Mouse (Mus musculus) liver, embryonic 11.5 days (tissue): ENCODE data around the gene Mettl9. TPM values are rescaled to one million over a fixed set of nuclear protein-coding genes. Genes with fewer than 3 reads are reported as not detected.

Experiments
- ATAC-seq: fragments of 200-750 bp; cut with Nextera tagmentation; replicated peaks from 2 replicates; pipeline ENCODE4 v1.8.0; 2017; ENCODE audit warnings: moderate number of reproducible peaks, mild to moderate bottlenecking, moderate TSS enrichment, moderate library complexity; ENCODE audit not compliant: low FRiP score
- DNase-seq: peaks from one replicate; pipeline ENCODE4 v3.0.0-alpha.2; 2017; ENCODE audit warnings: low spot score
- H3K27ac ChIP-seq: fragments of 300-500 bp; sonication (generic); 2 replicates; pipeline ENCODE4 v1.5.1; 2014; ENCODE audit warnings: mild to moderate bottlenecking, low read depth, low read length, control low read depth
- H3K27me3 ChIP-seq: fragments of 300-500 bp; sonication (generic); replicated peaks from 2 replicates; pipeline ENCODE4 v1.6.1; 2014; ENCODE audit warnings: low read length, mixed read lengths; ENCODE audit not compliant: control insufficient read depth, insufficient read depth
- H3K36me3 ChIP-seq: fragments of 300-500 bp; sonication (generic); 2 replicates; pipeline ENCODE4 v1.6.1; 2014; ENCODE audit warnings: mild to moderate bottlenecking, low read length, moderate library complexity, mixed read lengths; ENCODE audit not compliant: control insufficient read depth, insufficient read depth
- H3K4me1 ChIP-seq: fragments of 300-500 bp; sonication (generic); replicated peaks from 2 replicates; pipeline ENCODE4 v1.6.1; 2014; ENCODE audit warnings: low read length, mixed read lengths; ENCODE audit not compliant: control insufficient read depth, insufficient read depth
- H3K4me2 ChIP-seq: fragments of 300-500 bp; sonication (generic); 2 replicates; pipeline ENCODE4 v1.6.1; 2014; ENCODE audit warnings: mild to moderate bottlenecking, control low read depth, moderate library complexity
- H3K4me3 ChIP-seq: fragments of 300-500 bp; sonication (generic); 2 replicates; pipeline ENCODE4 v1.5.1; 2014; ENCODE audit warnings: low read depth, low read length, control low read depth
- H3K9ac ChIP-seq: fragments of 300-500 bp; sonication (generic); 2 replicates; pipeline ENCODE4 v1.6.1; 2014; ENCODE audit warnings: low read depth, low read length, control low read depth
- H3K9me3 ChIP-seq: fragments of 300-500 bp; sonication (generic); 2 replicates; pipeline ENCODE4 v1.6.1; 2016; ENCODE audit warnings: low read length, inconsistent platforms, mixed read lengths; ENCODE audit not compliant: control insufficient read depth
- WGBS: fragments of 180-500 bp; shearing (Covaris S2); extraction: QIAGEN DNeasy Blood & Tissue Kit; methylation state at CpG from one replicate; pipeline ENCODE4 v1.1.7; 2014; 5-methylcytosine and 5-hydroxymethylcytosine counted together
- polyA plus RNA-seq: library from polyadenylated mRNA; unstranded; fragments of >200 nt; fragmentation: Nextera tagmentation; extraction: Ambion mirVana; gene quantifications from 2 replicates; pipeline ENCODE4 v1.2.1, GENCODE M21; 2014

Gene Mettl9
- polyA plus RNA-seq, 1 experiment from 2014 or later: 105 TPM

DNA sequence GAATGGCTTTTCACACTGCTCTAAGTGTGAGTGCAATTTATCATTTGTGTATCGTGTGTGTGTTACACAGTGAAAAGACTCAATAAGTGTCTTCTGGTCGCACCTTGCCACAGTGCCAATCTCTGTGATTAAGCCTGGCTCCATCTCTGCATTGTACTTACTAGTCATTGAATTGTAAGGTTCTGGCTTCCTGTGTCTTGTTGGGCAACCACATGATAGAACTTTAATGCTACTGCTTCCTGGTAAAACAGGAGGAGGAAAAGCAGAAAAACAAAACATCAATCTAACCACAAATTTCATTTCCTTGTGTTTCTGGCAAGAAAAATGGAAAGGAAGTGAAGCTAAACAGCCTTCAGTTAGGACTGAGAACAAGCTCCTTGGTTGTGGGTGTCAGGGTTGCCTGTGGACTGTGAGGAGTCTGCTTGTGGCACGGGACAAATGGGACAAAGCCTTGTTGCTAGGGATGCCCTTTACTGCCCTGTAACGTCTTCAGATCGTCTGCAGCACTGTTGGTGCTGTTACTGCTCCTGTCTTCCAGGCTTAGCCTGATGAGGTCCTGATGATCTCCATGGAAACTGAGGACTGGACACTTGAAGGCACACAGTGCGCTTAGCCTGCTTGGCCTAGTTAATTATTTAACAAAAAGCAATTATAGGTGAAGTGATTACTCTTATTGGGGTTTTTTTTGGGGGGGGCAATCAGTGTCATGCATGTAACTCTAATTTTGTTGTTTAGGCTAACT is 25.4 kb downstream of the Mettl9 start:
- no peaks in the 10 kb centered on the region for H3K4me1 ChIP-seq
- no peak overlapping the region for H3K4me3 ChIP-seq
- no peaks in the 10 kb centered on the region for H3K27me3 ChIP-seq
- no peak overlapping the region for H3K4me2 ChIP-seq
- 74% methylated on average over 6 of the region's 6 CpGs for WGBS
- H3K9me3 ChIP-seq: no peaks in the 10 kb centered on the region
- H3K27ac ChIP-seq: no peak overlapping the region
- DNase-seq (no peak), ATAC-seq (no peak)
- H3K9ac ChIP-seq: no peak overlapping the region
- no peaks in the 10 kb centered on the region for H3K36me3 ChIP-seq

DNA sequence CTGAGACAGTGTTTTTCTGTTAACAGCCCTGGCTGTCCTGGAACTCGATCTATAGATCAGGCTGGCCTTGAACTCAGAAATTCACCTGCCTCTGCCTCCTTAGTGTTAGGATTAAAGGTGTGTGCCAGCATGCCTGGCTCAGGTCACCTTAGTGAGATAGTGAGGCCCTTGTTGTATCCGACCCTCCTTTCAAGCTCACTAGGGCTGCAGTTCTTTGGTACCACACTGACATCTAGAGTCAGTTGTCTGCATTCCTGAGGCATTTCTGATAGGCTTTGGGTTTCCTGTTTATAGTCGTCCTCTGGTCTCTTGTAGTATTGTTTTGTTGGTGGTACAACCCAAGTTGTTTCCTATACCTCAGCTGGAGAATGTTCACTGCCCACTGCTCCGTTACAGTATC is 30.1 kb downstream of the Mettl9 start:
- H3K27me3 ChIP-seq: no peaks in the 10 kb centered on the region
- ATAC-seq (no peak; the same call in 1 of the 2 replicates), DNase-seq (no peak)
- no peak overlapping the region for H3K4me3 ChIP-seq
- no peak overlapping the region for H3K4me2 ChIP-seq
- no peak overlapping the region for H3K27ac ChIP-seq
- no peaks in the 10 kb centered on the region for H3K4me1 ChIP-seq
- no peak overlapping the region for H3K9ac ChIP-seq
- no peaks in the 10 kb centered on the region for H3K9me3 ChIP-seq
- no peaks in the 10 kb centered on the region for H3K36me3 ChIP-seq
- 56% methylated on average over 4 of the region's 4 CpGs for WGBS

DNA sequence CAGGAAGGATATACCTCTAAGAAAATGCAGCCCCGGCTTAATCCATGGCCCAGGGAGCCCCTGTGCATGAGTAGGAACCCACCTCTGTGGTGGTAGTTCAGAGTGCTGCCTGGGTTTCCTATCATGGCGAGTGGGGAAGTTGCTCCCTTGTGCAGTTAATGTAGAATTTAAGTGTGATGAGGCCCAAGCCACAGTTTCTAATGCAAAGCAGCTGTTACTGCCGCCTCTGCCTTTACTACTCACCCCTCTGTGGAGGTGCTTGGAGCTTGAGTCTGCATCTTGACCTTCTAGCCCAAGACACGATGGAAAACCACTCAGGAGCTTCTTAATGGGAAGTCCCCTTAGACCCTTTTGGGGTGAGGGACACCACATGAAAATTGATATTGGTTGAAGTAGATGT is 37.0 kb downstream of the Mettl9 start:
- Histone ChIP-seq H3K4me1 (no peaks in the 10 kb centered on the region), H3K9ac (no peak overlapping the region), H3K4me3 (no peak overlapping the region), H3K36me3 (peaks cover 9% of the 10 kb centered on the region; the same call in 1 of the 2 replicates), H3K4me2 (no peak overlapping the region), H3K9me3 (no peaks in the 10 kb centered on the region), H3K27ac (no peak overlapping the region), H3K27me3 (no peaks in the 10 kb centered on the region)
- ATAC-seq (no peak), DNase-seq (no peak)
- 87% methylated on average over 4 of the region's 4 CpGs for WGBS

GRCm38 (mm10) chr7:121072506-121072905 is 38.3 kb downstream of the Mettl9 start:
- ATAC-seq (no peak), DNase-seq (no peak)
- H3K4me3 ChIP-seq: no peak overlapping the region
- H3K4me1 ChIP-seq: no peaks in the 10 kb centered on the region
- no peaks in the 10 kb centered on the region for H3K27me3 ChIP-seq
- no peak overlapping the region for H3K27ac ChIP-seq
- no peaks in the 10 kb centered on the region for H3K9me3 ChIP-seq
- H3K36me3 ChIP-seq: peaks cover 12% of the 10 kb centered on the region; the same call in 1 of the 2 replicates
- WGBS: 70% methylated on average over 5 of the region's 5 CpGs
- no peak overlapping the region for H3K9ac ChIP-seq
- no peak overlapping the region for H3K4me2 ChIP-seq

GRCm38 (mm10) chr7:121074281-121074680 is 40.0 kb downstream of the Mettl9 start, which contains the start of gene Igsf6:
Igsf6 (minus strand) TSS chr7:121074572.
- no peak within 1 kb of the TSS for H3K9ac ChIP-seq
- H3K27me3 ChIP-seq: no peaks in the 10 kb centered on the region
- ATAC-seq (no peak), DNase-seq (no peak)
- H3K4me1 ChIP-seq: no peaks in the 10 kb centered on the region
- H3K4me3 ChIP-seq: no peak within 1 kb of the TSS
- no peak within 1 kb of the TSS for H3K4me2 ChIP-seq
- H3K9me3 ChIP-seq: no peaks in the 10 kb centered on the region
- WGBS: 58% methylated on average over 11 of the region's 11 CpGs
- peaks cover 18% of the 10 kb centered on the region for H3K36me3 ChIP-seq
- H3K27ac ChIP-seq: no peak within 1 kb of the TSS; the same call in 1 of the 2 replicates

DNA sequence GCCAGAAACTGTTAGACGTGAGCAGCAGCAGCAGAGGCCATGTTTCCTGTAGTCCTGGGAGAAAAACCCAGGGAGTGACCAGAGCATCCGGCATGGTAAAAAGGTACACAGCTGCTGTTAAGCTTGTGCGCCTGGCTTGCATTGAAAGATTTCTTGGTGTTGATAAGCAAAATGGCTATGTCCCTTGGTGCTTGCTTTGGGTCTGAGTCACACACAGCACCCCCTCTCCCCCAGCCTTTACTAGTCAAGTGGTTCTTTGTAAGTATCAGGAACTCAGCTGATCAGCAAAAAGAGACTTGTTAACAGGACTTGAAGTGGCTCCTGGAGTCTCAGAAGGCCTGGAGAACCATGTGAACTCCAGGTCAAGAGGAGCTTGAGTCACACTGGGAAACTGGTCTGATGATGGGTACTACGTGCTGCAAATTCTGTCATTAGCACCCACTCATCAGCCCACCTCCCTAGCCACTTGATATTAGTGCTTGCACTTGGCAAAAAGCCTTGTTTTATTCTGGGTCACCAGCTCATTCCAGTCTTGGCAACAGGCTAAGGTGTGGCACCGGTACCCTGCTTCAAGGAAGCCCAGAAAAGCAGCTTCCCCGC is 40.7 kb downstream of the Mettl9 start:
- Histone ChIP-seq H3K9me3 (no peaks in the 10 kb centered on the region), H3K27ac (no peak overlapping the region)
- 73% methylated on average over 6 of the region's 6 CpGs for WGBS

GRCm38 (mm10) chr7:121075416-121075815 is 41.2 kb downstream of the Mettl9 start:
- Histone ChIP-seq H3K9me3 (no peaks in the 10 kb centered on the region), H3K27me3 (no peaks in the 10 kb centered on the region), H3K4me2 (no peak overlapping the region), H3K9ac (no peak overlapping the region), H3K27ac (no peak overlapping the region), H3K36me3 (peaks cover 17% of the 10 kb centered on the region), H3K4me1 (no peaks in the 10 kb centered on the region), H3K4me3 (no peak overlapping the region)
- ATAC-seq (no peak), DNase-seq (no peak)
- 90% methylated on average over 5 of the region's 5 CpGs for WGBS

More for the DNA sequence above, 40.7 kb downstream of the Mettl9 start:
- Histone ChIP-seq H3K4me2 (no peak overlapping the region), H3K36me3 (peaks cover 18% of the 10 kb centered on the region), H3K4me1 (no peaks in the 10 kb centered on the region), H3K9ac (no peak overlapping the region), H3K4me3 (no peak overlapping the region), H3K27me3 (no peaks in the 10 kb centered on the region)
- ATAC-seq: no peak
- no peak for DNase-seq

- Histone ChIP-seq H3K9ac (no peak overlapping the region), H3K27me3 (no peaks in the 10 kb centered on the region), H3K4me3 (no peak overlapping the region), H3K9me3 (no peaks in the 10 kb centered on the region), H3K4me1 (no peaks in the 10 kb centered on the region), H3K36me3 (peaks cover 11% of the 10 kb centered on the region), H3K4me2 (no peak overlapping the region), H3K27ac (no peak overlapping the region)
- 90% methylated on average over 6 of the region's 6 CpGs for WGBS
- no peak for ATAC-seq
- DNase-seq: no peak
These were observed 43.1 kb downstream of the Mettl9 start for GRCm38 (mm10) chr7:121077311-121077710.

DNA sequence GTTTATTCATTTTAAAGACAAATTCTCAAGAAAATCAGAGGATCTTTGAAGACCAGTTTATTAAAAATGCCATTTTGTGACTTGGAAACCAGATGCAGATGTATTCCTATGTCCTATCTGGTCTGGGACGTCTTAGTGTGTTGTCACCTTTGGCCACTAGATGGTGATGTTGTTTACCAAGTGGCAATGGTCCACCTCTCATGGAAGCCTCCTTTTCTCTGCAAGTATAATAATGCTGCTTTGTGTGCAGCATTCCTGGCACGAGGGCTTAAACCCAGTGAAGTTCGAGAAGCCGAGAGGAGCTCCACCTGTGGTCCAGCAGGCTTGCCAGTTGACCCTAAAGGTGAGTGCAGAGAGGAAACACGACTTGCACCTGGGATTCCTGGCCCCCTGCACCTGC is 43.6 kb downstream of the Mettl9 start:
- no peak for DNase-seq
- H3K36me3 ChIP-seq: peaks cover 11% of the 10 kb centered on the region
- ATAC-seq: no peak
- no peak overlapping the region for H3K27ac ChIP-seq
- H3K9me3 ChIP-seq: no peaks in the 10 kb centered on the region
- WGBS: 47% methylated on average over 5 of the region's 5 CpGs
- H3K4me1 ChIP-seq: no peaks in the 10 kb centered on the region
- H3K4me3 ChIP-seq: no peak overlapping the region
- no peak overlapping the region for H3K9ac ChIP-seq
- H3K27me3 ChIP-seq: no peaks in the 10 kb centered on the region
- no peak overlapping the region for H3K4me2 ChIP-seq
